Mouse (Mus musculus) stomach, postnatal 0 days (tissue): Measurements from ENCODE around the gene Max.

Experiments used
- CTCF ChIP-seq: IDR thresholded peaks from 2 replicates; pipeline ENCODE4 v1.5.1; 2016; ENCODE audit warnings: antibody characterized with exemption, low read depth, mild to moderate bottlenecking, moderate library complexity
- EP300 ChIP-seq: optimal IDR thresholded peaks from 2 replicates; pipeline ENCODE3; 2016; ENCODE audit warnings: antibody characterized with exemption

DNA sequence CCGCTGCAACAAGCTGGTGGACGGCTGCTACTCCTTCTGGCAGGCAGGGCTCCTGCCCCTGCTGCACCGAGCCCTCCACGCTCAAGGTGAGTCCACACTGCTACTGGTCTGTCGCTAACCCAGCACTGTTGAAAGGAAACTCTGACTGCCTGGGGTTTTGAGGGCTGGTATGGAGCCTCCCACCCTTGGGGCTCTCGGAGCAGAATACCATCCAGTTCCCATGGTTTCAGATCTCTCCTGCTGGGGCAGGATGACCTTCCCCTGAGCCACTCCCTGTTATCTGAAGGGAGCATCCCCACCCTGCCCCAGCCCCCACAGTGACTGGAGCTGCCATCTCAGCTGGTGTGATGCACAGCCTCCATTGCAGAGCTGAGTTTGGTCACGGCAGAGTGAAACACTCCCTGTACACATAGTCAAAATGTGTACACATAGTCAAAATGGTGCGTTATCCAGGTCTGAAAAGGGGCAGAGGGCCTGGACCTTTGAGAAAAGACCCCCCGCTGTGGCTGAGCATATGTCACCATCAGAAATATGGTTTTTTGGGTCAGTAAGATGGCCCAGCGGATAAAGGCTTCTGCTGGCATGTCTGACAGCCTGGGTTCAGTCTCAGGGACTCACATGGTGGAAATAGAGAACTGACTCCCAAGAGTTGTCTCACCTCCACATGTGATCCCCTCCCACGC, 51.6 kb downstream of the Max start:
- TF ChIP-seq CTCF (no peak), EP300 (no peak)
